Mouse (Mus musculus) brain, embryonic 14.5 days (tissue): ENCODE results near the gene Prss3.

Source experiments
- CTCF ChIP-seq: fragments of 200-500 bp; IDR thresholded peaks from 2 replicates; pipeline ENCODE4 v1.5.1; 2012; ENCODE audit warnings: inconsistent platforms, mild to moderate bottlenecking, moderate library complexity, borderline replicate concordance; ENCODE audit not compliant: insufficient read depth, insufficient read length; ENCODE audit errors: extremely low read depth
- POLR2A ChIP-seq: fragments of 200-500 bp; IDR thresholded peaks from 2 replicates; pipeline ENCODE4 v1.6.1; 2012; ENCODE audit warnings: mild to moderate bottlenecking, inconsistent platforms, borderline replicate concordance; ENCODE audit not compliant: poor library complexity, insufficient read depth, insufficient read length, severe bottlenecking; ENCODE audit errors: extremely low read depth

- no peak for TF ChIP-seq CTCF
- TF ChIP-seq POLR2A = no peak
Observed at GRCm38 (mm10) chr6:41386781-41387180, 9.3 kb upstream of the Prss3 start.
